Mouse (Mus musculus) testis, adult 10 weeks (tissue): ENCODE results near the gene Mesp1. TPM values are rescaled to one million over a fixed set of nuclear protein-coding genes. Genes with fewer than 3 reads are reported as not detected.

Source experiments
- polyA plus RNA-seq: library from polyadenylated mRNA; stranded (reverse); fragments of 350-450 nt; fragmentation: Illumina TruSeq; extraction: RNeasy Lipid Tissue Mini Kit (QIAGEN cat#74804); gene quantifications from one replicate; pipeline ENCODE4 v1.2.3, GENCODE M21; 2014; ENCODE audit warnings: low read depth, low replicate concordance

Gene Mesp1
- polyA plus RNA-seq: 0.77 TPM

GRCm38 (mm10) chr7:79793688-79794087 lies at the start of gene Mesp1:
TSS of gene Mesp1 (minus strand) at chr7:79793788.

GRCm38 (mm10) chr7:79810611-79811506 lies 17.3 kb upstream of the Mesp1 start, which contains the start of gene Mesp2:
TSS of gene Mesp2 (plus strand) at chr7:79810727.

GRCm38 (mm10) chr7:79742659-79743536 lies 50.7 kb downstream of the Mesp1 start, which contains the start of the genes Pex11a and Wdr93:
TSS of gene Pex11a (minus strand) at chr7:79743131.
TSS of gene Wdr93 (plus strand) at chr7:79743163.

Other genes starting within 250 kb of the Mesp1 start
- gene Rhcg, start 176.1 kb downstream of the Mesp1 start, polyA plus RNA-seq: 5.5 TPM
- 5.0 TPM for gene Ticrr, start 133.6 kb downstream of the Mesp1 start, polyA plus RNA-seq
- gene Kif7, start 78.1 kb downstream of the Mesp1 start, polyA plus RNA-seq: 0.21 TPM
- 0.50 TPM for gene Plin1, start 60.9 kb downstream of the Mesp1 start, polyA plus RNA-seq
- 22.0 TPM for gene Pex11a, start 50.7 kb downstream of the Mesp1 start, polyA plus RNA-seq
- 62.7 TPM for gene Wdr93, start 50.6 kb downstream of the Mesp1 start, polyA plus RNA-seq
- gene Mesp2, start 16.9 kb upstream of the Mesp1 start, polyA plus RNA-seq: 1.9 TPM
- 0.59 TPM for gene Anpep, start 67.3 kb upstream of the Mesp1 start, polyA plus RNA-seq
- gene Ap3s2, start 126.9 kb upstream of the Mesp1 start, polyA plus RNA-seq: 17.2 TPM
- 0.80 TPM for gene Arpin, start 141.6 kb upstream of the Mesp1 start, polyA plus RNA-seq
- 0.24 TPM for gene Zfp710, start 231.0 kb upstream of the Mesp1 start, polyA plus RNA-seq